Mouse (Mus musculus) liver, embryonic 14.5 days (tissue): ENCODE results near the gene Gm10663.

Experiments
- CTCF ChIP-seq: IDR thresholded peaks from 2 replicates; pipeline ENCODE4 v1.5.1; 2016; ENCODE audit warnings: antibody characterized with exemption, low read depth, control low read depth
- EP300 ChIP-seq: IDR thresholded peaks from 2 replicates; pipeline ENCODE4 v1.6.1; 2016; ENCODE audit warnings: antibody characterized with exemption, low read depth

DNA sequence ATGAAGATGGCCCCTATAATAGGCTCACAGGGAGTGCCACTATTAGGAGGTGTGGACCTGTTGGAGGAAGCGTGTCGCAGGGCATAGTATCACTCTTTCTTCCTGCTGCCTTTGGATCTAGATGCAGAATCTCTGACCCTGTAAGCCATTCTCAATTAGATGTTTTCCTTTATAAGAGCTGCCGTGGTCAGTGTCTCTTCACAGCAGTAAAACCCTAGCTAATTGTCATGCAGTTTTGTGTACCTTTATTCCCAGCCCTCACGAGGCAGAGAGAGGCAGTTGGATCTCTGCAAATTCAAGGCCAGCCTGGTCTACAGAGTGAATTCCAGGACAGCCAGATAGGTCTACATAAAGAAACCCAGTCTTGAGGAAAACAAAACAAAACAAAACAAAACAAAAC, 12.6 kb upstream of the Gm10663 start:
- TF ChIP-seq CTCF (no peak), EP300 (no peak)
